Mouse (Mus musculus) E14TG2a.4 (cell line): ENCODE data around the gene Cst7.

Experiments
- CTCF ChIP-seq: conservative IDR thresholded peaks from 2 replicates; pipeline ENCODE4 v1.5.1; 2014; ENCODE audit warnings: low read length
- NANOG ChIP-seq: IDR thresholded peaks from 2 replicates; pipeline ENCODE4 v1.6.1; 2014; ENCODE audit warnings: borderline replicate concordance, low read length, mixed read lengths
- POU5F1 ChIP-seq: IDR thresholded peaks from 2 replicates; pipeline ENCODE4 v1.6.1; 2014; ENCODE audit warnings: low read length, borderline replicate concordance

GRCm38 (mm10) chr2:150604802-150605201, 34.6 kb downstream of the Cst7 start:
- TF ChIP-seq CTCF (no peak), NANOG (no peak), POU5F1 (no peak)
